Mouse (Mus musculus) neural tube, embryonic 14.5 days (tissue): ENCODE measurements around the gene Stk10. TPM values are rescaled to one million over a fixed set of nuclear protein-coding genes. Genes with fewer than 3 reads are reported as not detected.

ENCODE experiments used
- ATAC-seq: fragments of 200-750 bp; cut with Nextera tagmentation; 2 replicates; pipeline ENCODE4 v1.8.0; 2017; ENCODE audit warnings: low read depth, mild to moderate bottlenecking, moderate TSS enrichment, moderate library complexity
- H3K27ac ChIP-seq: fragments of 300-500 bp; sonication (generic); 2 replicates; pipeline ENCODE4 v1.5.1; 2014; ENCODE audit warnings: low read depth, mild to moderate bottlenecking, control low read depth, low read length, moderate library complexity, mixed read lengths
- H3K27me3 ChIP-seq: fragments of 300-500 bp; sonication (generic); 2 replicates; pipeline ENCODE4 v1.6.1; 2014; ENCODE audit warnings: low read length; ENCODE audit not compliant: control insufficient read depth, insufficient read depth
- H3K36me3 ChIP-seq: fragments of 300-500 bp; sonication (generic); 2 replicates; pipeline ENCODE4 v1.6.1; 2014; ENCODE audit warnings: low read length, mixed read lengths; ENCODE audit not compliant: control insufficient read depth, insufficient read depth
- H3K4me1 ChIP-seq: fragments of 300-500 bp; sonication (generic); 2 replicates; pipeline ENCODE4 v1.6.1; 2014; ENCODE audit warnings: low read length; ENCODE audit not compliant: control insufficient read depth, insufficient read depth
- H3K4me2 ChIP-seq: fragments of 300-500 bp; sonication (generic); 2 replicates; pipeline ENCODE4 v1.6.1; 2014; ENCODE audit warnings: mild to moderate bottlenecking, low read depth, low read length, control low read depth
- H3K4me3 ChIP-seq: fragments of 300-500 bp; sonication (generic); 2 replicates; pipeline ENCODE4 v1.5.1; 2014; ENCODE audit warnings: low read depth, low read length, control low read depth, mixed read lengths
- H3K9ac ChIP-seq: fragments of 300-500 bp; sonication (generic); replicated peaks from 2 replicates; pipeline ENCODE4 v1.6.1; 2014; ENCODE audit warnings: low read depth, mild to moderate bottlenecking, control low read depth, low read length, mixed read lengths
- H3K9me3 ChIP-seq: fragments of 300-500 bp; sonication (generic); 2 replicates; pipeline ENCODE4 v1.6.1; 2016; ENCODE audit warnings: low read length; ENCODE audit not compliant: control insufficient read depth
- WGBS: fragments of 180-500 bp; shearing (Covaris S2); extraction: QIAGEN DNeasy Blood & Tissue Kit; methylation state at CpG from one replicate; pipeline ENCODE4 v1.1.7; 2014; 5-methylcytosine and 5-hydroxymethylcytosine counted together
- polyA plus RNA-seq: library from polyadenylated mRNA; unstranded; fragments of >200 nt; fragmentation: Nextera tagmentation; extraction: Ambion mirVana; gene quantifications from 2 replicates; pipeline ENCODE4 v1.2.1, GENCODE M21; 2014

The Stk10 gene
- polyA plus RNA-seq, 1 experiment from 2014 or later, result 2.0 TPM

- no peak for ATAC-seq
- no peak overlapping the region for H3K4me3 ChIP-seq
- H3K9me3 ChIP-seq, result no peaks in the 10 kb centered on the region
- peaks cover 6% of the 10 kb centered on the region; the same call in 1 of the 2 replicates for H3K36me3 ChIP-seq
- no peak overlapping the region for H3K27ac ChIP-seq
- no peaks in the 10 kb centered on the region for H3K27me3 ChIP-seq
- H3K4me1 ChIP-seq, result no peaks in the 10 kb centered on the region
- no peak overlapping the region for H3K4me2 ChIP-seq
- WGBS, result 94% methylated on average over 1 of the region's 1 CpGs
- no peak overlapping the region for H3K9ac ChIP-seq
Measured at GRCm38 (mm10) chr11:32519354-32519753, 13.8 kb upstream of the Stk10 start.

GRCm38 (mm10) chr11:32521246-32521645 is 11.9 kb upstream of the Stk10 start:
- Histone ChIP-seq H3K27ac (no peak overlapping the region), H3K9ac (no peak overlapping the region), H3K4me1 (no peaks in the 10 kb centered on the region), H3K36me3 (peaks cover 6% of the 10 kb centered on the region; the same call in 1 of the 2 replicates), H3K9me3 (no peaks in the 10 kb centered on the region), H3K27me3 (no peaks in the 10 kb centered on the region), H3K4me3 (no peak overlapping the region), H3K4me2 (no peak overlapping the region)
- no peak for ATAC-seq
- WGBS, result 84% methylated on average over 2 of the region's 2 CpGs

- H3K9ac ChIP-seq, result no peak overlapping the region
- H3K4me1 ChIP-seq, result no peaks in the 10 kb centered on the region
- no peaks in the 10 kb centered on the region for H3K36me3 ChIP-seq
- no peak overlapping the region for H3K4me2 ChIP-seq
- H3K9me3 ChIP-seq, result no peaks in the 10 kb centered on the region
- H3K27me3 ChIP-seq, result no peaks in the 10 kb centered on the region
- H3K27ac ChIP-seq, result no peak overlapping the region
- 93% methylated on average over 11 of the region's 11 CpGs for WGBS
- ATAC-seq, result no peak
- no peak overlapping the region for H3K4me3 ChIP-seq
Measured at GRCm38 (mm10) chr11:32524122-32524920, 8.8 kb upstream of the Stk10 start.

GRCm38 (mm10) chr11:32527006-32527405 is 6.1 kb upstream of the Stk10 start:
- Histone ChIP-seq H3K9me3 (no peaks in the 10 kb centered on the region), H3K4me1 (no peaks in the 10 kb centered on the region), H3K27ac (no peak overlapping the region), H3K9ac (no peak overlapping the region), H3K4me2 (no peak overlapping the region), H3K27me3 (no peaks in the 10 kb centered on the region), H3K4me3 (no peak overlapping the region), H3K36me3 (no peaks in the 10 kb centered on the region)
- whole genome bisulfite sequencing, result 86% methylated on average over 4 of the region's 4 CpGs
- ATAC-seq, result no peak

DNA sequence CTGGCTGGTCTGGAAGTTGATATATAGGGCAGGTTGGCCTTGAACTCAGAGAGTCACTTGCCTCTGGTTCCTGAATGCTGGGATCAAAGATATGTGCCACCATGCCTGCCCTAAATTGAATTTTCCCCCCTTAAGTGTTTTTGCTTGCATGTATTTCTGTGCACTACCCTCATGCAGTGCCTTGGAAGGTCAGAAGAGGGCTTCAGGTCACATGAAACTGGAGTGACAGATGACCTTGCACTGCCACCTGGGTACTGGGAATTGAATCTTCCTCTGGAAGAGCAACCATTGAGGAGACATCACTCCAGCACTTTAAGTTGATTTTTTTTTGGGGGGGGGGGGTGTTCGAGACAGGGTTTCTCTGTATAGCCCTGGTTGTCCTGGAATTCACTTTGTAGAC is 3.0 kb upstream of the Stk10 start:
- Histone ChIP-seq H3K36me3 (no peaks in the 10 kb centered on the region), H3K9ac (no peak overlapping the region), H3K27me3 (no peaks in the 10 kb centered on the region), H3K4me3 (no peak overlapping the region), H3K27ac (no peak overlapping the region), H3K4me2 (no peak overlapping the region), H3K9me3 (no peaks in the 10 kb centered on the region), H3K4me1 (peaks cover 6% of the 10 kb centered on the region)
- 100% methylated on average over 1 of the region's 1 CpGs for WGBS
- no peak for ATAC-seq

GRCm38 (mm10) chr11:32531871-32532764 is 987 bp upstream of the Stk10 start, which contains the start of gene Efcab9:
TSS of gene Efcab9 (minus strand) at chr11:32532081.
- WGBS, result 5% methylated on average over 33 of the region's 33 CpGs
- Histone ChIP-seq H3K4me3 (peak within 1 kb of the TSS; percentile 61), H3K9ac (peak within 1 kb of the TSS; percentile 65), H3K4me2 (peak within 1 kb of the TSS; percentile 98), H3K27me3 (no peaks in the 10 kb centered on the region), H3K36me3 (no peaks in the 10 kb centered on the region), H3K27ac (no peak within 1 kb of the TSS), H3K9me3 (no peaks in the 10 kb centered on the region), H3K4me1 (peaks cover 6% of the 10 kb centered on the region)
- peak; percentile 22; the same call in 1 of the 2 replicates for ATAC-seq

- WGBS, result 1% methylated on average over 24 of the region's 24 CpGs
- H3K9me3 ChIP-seq, result no peaks in the 10 kb centered on the region
- H3K27ac ChIP-seq, result no peak overlapping the region
- H3K9ac ChIP-seq, result peak overlapping the region; percentile 65
- H3K36me3 ChIP-seq, result no peaks in the 10 kb centered on the region
- ATAC-seq, result peak; percentile 45
- H3K4me3 ChIP-seq, result peak overlapping the region; percentile 61
- peaks cover 12% of the 10 kb centered on the region for H3K4me1 ChIP-seq
- peak overlapping the region; percentile 98 for H3K4me2 ChIP-seq
- no peaks in the 10 kb centered on the region for H3K27me3 ChIP-seq
Measured at GRCm38 (mm10) chr11:32533482-32534261, 567 bp downstream of the Stk10 start.

DNA sequence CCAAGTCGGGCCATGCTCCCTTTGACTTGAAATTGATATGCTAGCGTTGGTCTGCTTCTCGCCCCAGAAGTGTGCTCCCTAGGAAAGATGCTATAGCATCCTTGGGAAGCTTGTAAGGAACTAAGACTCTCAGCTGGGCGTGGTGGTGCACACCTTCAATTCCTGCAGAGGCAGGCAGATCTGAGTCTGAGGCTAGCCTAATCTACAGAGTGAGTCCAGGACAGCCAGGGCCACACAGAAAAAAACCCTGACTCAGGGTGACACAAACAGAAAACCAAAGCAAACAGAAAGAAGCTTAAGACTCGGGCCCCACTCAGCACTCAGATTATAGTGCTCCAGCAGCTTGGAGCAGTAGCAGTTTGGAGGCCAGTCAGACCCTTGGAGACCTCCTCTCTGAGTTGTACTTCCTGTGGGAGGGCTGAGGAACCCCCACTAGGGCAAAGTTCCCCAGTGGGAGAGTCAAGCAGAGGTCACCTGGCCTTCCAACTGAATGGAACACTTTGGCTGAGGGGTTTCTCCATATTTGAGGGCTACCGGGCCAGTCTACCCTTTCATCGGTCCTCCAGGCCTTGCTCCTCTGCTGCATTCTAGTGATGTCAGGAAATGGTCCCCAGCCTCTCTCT is 1.5 kb downstream of the Stk10 start:
- Histone ChIP-seq H3K4me2 (peak overlapping the region; percentile 98; the same call in 1 of the 2 replicates), H3K4me1 (peaks cover 12% of the 10 kb centered on the region), H3K9me3 (no peaks in the 10 kb centered on the region), H3K36me3 (no peaks in the 10 kb centered on the region), H3K9ac (no peak overlapping the region), H3K27ac (no peak overlapping the region), H3K27me3 (no peaks in the 10 kb centered on the region), H3K4me3 (peak overlapping the region; percentile 61; the same call in 1 of the 2 replicates)
- WGBS, result 82% methylated on average over 7 of the region's 7 CpGs
- no peak for ATAC-seq
